Mouse (Mus musculus) MEL (cell line): Measurements from ENCODE around the gene Gabbr2. TPM values are rescaled to one million over a fixed set of nuclear protein-coding genes. Genes with fewer than 3 reads are reported as not detected.

Experiments used
- DNase-seq: peaks from one replicate; pipeline ENCODE4 v3.0.0; 2011; ENCODE audit warnings: low read depth, low spot score
- H3K27ac ChIP-seq: 2 replicates; pipeline ENCODE4 v1.5.1; 2012; ENCODE audit warnings: low read depth, mild to moderate bottlenecking, control low read depth, low read length, moderate library complexity; ENCODE audit not compliant: control insufficient read depth
- H3K27me3 ChIP-seq, 2 experiments: fragments of 150-350 bp in 1 of 2; sonication (generic) in 1 of 2; 2 replicates each; pipeline ENCODE4 v1.6.1; 2012; ENCODE audit warnings: low read length in 2 of 2, mild to moderate bottlenecking in 2 of 2, improper control_type of control experiment in 1 of 2, moderate library complexity in 1 of 2; ENCODE audit not compliant: insufficient read depth in 2 of 2, control insufficient read depth in 1 of 2
- H3K36me3 ChIP-seq, 2 experiments: 2 replicates each; pipeline ENCODE4 v1.6.1; 2012 to 2014; ENCODE audit warnings: low read length in 2 of 2, improper control_type of control experiment in 1 of 2, inconsistent platforms in 1 of 2, mild to moderate bottlenecking in 1 of 2; ENCODE audit not compliant: insufficient read depth in 2 of 2, control insufficient read depth in 1 of 2
- H3K4me1 ChIP-seq, 2 experiments: fragments of 150-350 bp in 1 of 2; sonication (generic) in 1 of 2; 2 replicates each; pipeline ENCODE4 v1.6.1; 2012; ENCODE audit warnings: low read length in 2 of 2, improper control_type of control experiment in 1 of 2, mild to moderate bottlenecking in 1 of 2; ENCODE audit not compliant: insufficient read depth in 2 of 2, control insufficient read depth in 1 of 2
- H3K4me3 ChIP-seq, 2 experiments: fragments of 150-350 bp in 1 of 2; sonication (generic) in 1 of 2; 2 replicates each; pipeline ENCODE4 v1.5.1; 2012; ENCODE audit warnings: low read depth in 2 of 2, low read length in 2 of 2, mild to moderate bottlenecking in 2 of 2, moderate library complexity in 2 of 2, control low read depth in 1 of 2, improper control_type of control experiment in 1 of 2; ENCODE audit not compliant: control insufficient read depth in 1 of 2, insufficient read depth in 1 of 2
- H3K79me2 ChIP-seq: 2 replicates; pipeline ENCODE4 v1.6.1; 2012; ENCODE audit warnings: mild to moderate bottlenecking, low read length, moderate library complexity; ENCODE audit not compliant: control insufficient read depth, poor library complexity, insufficient read depth
- H3K9ac ChIP-seq: 2 replicates; pipeline ENCODE4 v1.6.1; 2012; ENCODE audit warnings: low read depth, mild to moderate bottlenecking, control low read depth, low read length, moderate library complexity; ENCODE audit not compliant: control insufficient read depth, poor library complexity, severe bottlenecking
- H3K9me3 ChIP-seq: fragments of 150-350 bp; sonication (generic); replicated peaks from 2 replicates; pipeline ENCODE4 v1.6.1; 2012; ENCODE audit warnings: mild to moderate bottlenecking, low read length, improper control_type of control experiment, moderate library complexity; ENCODE audit not compliant: insufficient read depth
- CTCF ChIP-seq, 3 experiments: IDR thresholded peaks in 2 of 3; conservative IDR thresholded peaks in 1 of 3; 2 replicates each; pipeline ENCODE4 v1.5.1; 2011 to 2012; ENCODE audit warnings: low read length in 3 of 3, low read depth in 2 of 3, mild to moderate bottlenecking in 2 of 3, improper control_type of control experiment in 1 of 3, inconsistent platforms in 1 of 3, mixed read lengths in 1 of 3, moderate library complexity in 1 of 3; ENCODE audit not compliant: control insufficient read depth in 1 of 3, insufficient read depth in 1 of 3, poor library complexity in 1 of 3, severe bottlenecking in 1 of 3
- GABPA ChIP-seq: IDR thresholded peaks from 2 replicates; pipeline ENCODE4 v1.6.1; 2012; ENCODE audit warnings: low read depth, mild to moderate bottlenecking, inconsistent platforms, low read length, improper control_type of control experiment, moderate library complexity
- GATA1 ChIP-seq: IDR thresholded peaks from 2 replicates; pipeline ENCODE4 v1.6.1; 2011; ENCODE audit warnings: low read depth, low read length, improper control_type of control experiment
- JUND ChIP-seq: IDR thresholded peaks from 2 replicates; pipeline ENCODE4 v1.6.1; 2011; ENCODE audit warnings: low read depth, mild to moderate bottlenecking, improper control_type of control experiment, low read length
- MAX ChIP-seq: IDR thresholded peaks from 2 replicates; pipeline ENCODE4 v1.6.1; 2011; ENCODE audit warnings: low read length, improper control_type of control experiment
- MAZ ChIP-seq: IDR thresholded peaks from 2 replicates; pipeline ENCODE4 v1.6.1; 2012; ENCODE audit warnings: low read depth, mild to moderate bottlenecking, inconsistent platforms, low read length, improper control_type of control experiment
- MEF2A ChIP-seq: IDR thresholded peaks from 2 replicates; pipeline ENCODE4 v1.6.1; 2014; ENCODE audit warnings: low read depth, mild to moderate bottlenecking, inconsistent platforms, low read length, improper control_type of control experiment; ENCODE audit not compliant: poor library complexity, insufficient replicate concordance, severe bottlenecking; ENCODE audit errors: extremely low read depth
- MXI1 ChIP-seq: IDR thresholded peaks from 2 replicates; pipeline ENCODE4 v1.6.1; 2011; ENCODE audit warnings: mild to moderate bottlenecking, low read depth, low read length, improper control_type of control experiment
- MYC ChIP-seq: IDR thresholded peaks from 2 replicates; pipeline ENCODE4 v1.6.1; 2011; ENCODE audit warnings: low read depth, mild to moderate bottlenecking, low read length, improper control_type of control experiment, moderate library complexity
- NELFE ChIP-seq: IDR thresholded peaks from 2 replicates; pipeline ENCODE4 v1.6.1; 2011; ENCODE audit warnings: low read depth, low read length, improper control_type of control experiment
- POLR2A ChIP-seq, 2 experiments: IDR thresholded peaks; 2 replicates each; pipeline ENCODE4 v1.6.1; 2011 to 2012; ENCODE audit warnings: low read length in 2 of 2, mild to moderate bottlenecking in 2 of 2, control low read depth in 1 of 2, improper control_type of control experiment in 1 of 2, low read depth in 1 of 2, moderate library complexity in 1 of 2; ENCODE audit not compliant: control insufficient read depth in 1 of 2, insufficient read depth in 1 of 2, poor library complexity in 1 of 2
- POLR2AphosphoS2 ChIP-seq: IDR thresholded peaks from 2 replicates; pipeline ENCODE4 v1.6.1; 2011; ENCODE audit warnings: low read length, improper control_type of control experiment
- POLR2AphosphoS5 ChIP-seq: IDR thresholded peaks from 2 replicates; pipeline ENCODE4 v1.6.1; 2012; ENCODE audit warnings: low read depth, borderline replicate concordance, mild to moderate bottlenecking, inconsistent platforms, low read length, moderate library complexity, mixed read lengths
- RAD21 ChIP-seq: IDR thresholded peaks from 2 replicates; pipeline ENCODE4 v1.6.1; 2011; ENCODE audit warnings: mild to moderate bottlenecking, low read depth, low read length, improper control_type of control experiment
- SIN3A ChIP-seq: IDR thresholded peaks from 2 replicates; pipeline ENCODE4 v1.6.1; 2012; ENCODE audit warnings: low read length, improper control_type of control experiment, inconsistent platforms
- SMC3 ChIP-seq: IDR thresholded peaks from 2 replicates; pipeline ENCODE4 v1.6.1; 2011; ENCODE audit warnings: low read depth, low read length, improper control_type of control experiment
- TAL1 ChIP-seq: IDR thresholded peaks from 2 replicates; pipeline ENCODE4 v1.6.1; 2012; ENCODE audit warnings: mild to moderate bottlenecking, inconsistent platforms, low read length, moderate library complexity, mixed read lengths
- TCF12 ChIP-seq: IDR thresholded peaks from 2 replicates; pipeline ENCODE4 v1.6.1; 2014; ENCODE audit warnings: low read depth, mild to moderate bottlenecking, inconsistent platforms, low read length, improper control_type of control experiment, moderate library complexity
- USF1 ChIP-seq: IDR thresholded peaks from 2 replicates; pipeline ENCODE4 v1.6.1; 2014; ENCODE audit warnings: low read depth, mild to moderate bottlenecking, inconsistent platforms, low read length, improper control_type of control experiment, moderate library complexity
- USF2 ChIP-seq, 2 experiments: IDR thresholded peaks; 2 replicates each; pipeline ENCODE4 v1.6.1; 2011 to 2012; ENCODE audit warnings: improper control_type of control experiment in 2 of 2, low read length in 2 of 2, borderline replicate concordance in 1 of 2, inconsistent platforms in 1 of 2, low read depth in 1 of 2, mild to moderate bottlenecking in 1 of 2; ENCODE audit not compliant: insufficient read depth in 1 of 2
- ZC3H11A ChIP-seq: IDR thresholded peaks from 2 replicates; pipeline ENCODE4 v1.6.1; 2012; ENCODE audit warnings: low read depth, mild to moderate bottlenecking, inconsistent platforms, low read length, improper control_type of control experiment
- ZMIZ1 ChIP-seq: IDR thresholded peaks from 2 replicates; pipeline ENCODE4 v1.6.1; 2012; ENCODE audit warnings: low read depth, mild to moderate bottlenecking, inconsistent platforms, low read length, improper control_type of control experiment, moderate library complexity
- ZNF384 ChIP-seq: IDR thresholded peaks from 2 replicates; pipeline ENCODE4 v1.6.1; 2012; ENCODE audit warnings: low read depth, mild to moderate bottlenecking, inconsistent platforms, low read length, improper control_type of control experiment
- polyA plus RNA-seq, 2 experiments: library from polyadenylated mRNA; stranded (reverse) in 1 of 2; unstranded in 1 of 2; fragments of >175 nt in 1 of 2; fragments of >200 nt in 1 of 2; gene quantifications; 2 replicates each; pipeline versions ENCODE4 v1.2.1 to v1.2.4; 2012; ENCODE audit warnings: low replicate concordance in 2 of 2, low read depth in 1 of 2; ENCODE audit not compliant: insufficient read length in 2 of 2, insufficient read depth in 1 of 2, missing spikeins in 1 of 2
- total RNA-seq: library from RNA; depleted of rRNA; stranded (reverse); fragments of 300-350 nt; gene quantifications from 2 replicates; pipeline ENCODE4 v1.2.3, GENCODE M21; 2012

Gabbr2 gene
- total and polyA plus RNA-seq, 3 experiments = not detected

DNA sequence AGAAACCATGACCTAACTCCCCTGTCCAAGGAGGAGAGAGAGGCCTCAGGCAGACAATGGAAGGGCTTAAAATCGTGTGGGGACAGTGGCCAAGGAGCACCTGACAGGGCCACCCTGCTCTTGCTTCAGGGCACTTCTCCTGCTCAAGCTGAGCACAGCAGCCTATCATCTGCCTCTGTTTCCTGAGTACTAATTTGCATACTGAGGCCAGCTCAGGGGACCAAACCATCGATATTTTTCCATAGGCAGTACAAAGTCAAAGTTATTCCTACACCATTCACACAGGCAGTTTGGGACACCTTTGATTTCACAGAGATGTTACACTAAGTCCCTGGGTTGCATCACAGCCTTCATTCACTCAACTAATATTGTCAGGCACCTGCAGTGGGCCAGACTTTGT is 249.1 kb downstream of the Gabbr2 start:
- TF ChIP-seq MAZ (no peak), MXI1 (no peak), CTCF (IDR thresholded peaks at IDR 0.05 in 2 of 3, conservative IDR thresholded peaks at IDR 0.05 in 1 of 3; ENCODE audit: control insufficient read depth in 1 of 3, insufficient read depth in 1 of 3, low read depth in 2 of 3, low read length in 3 of 3, poor library complexity in 1 of 3, severe bottlenecking in 1 of 3) (no peak), GABPA (no peak), SMC3 (no peak), MEF2A (no peak), USF2 (IDR thresholded peaks at IDR 0.05; ENCODE audit: borderline replicate concordance in 1 of 2, insufficient read depth in 1 of 2, low read depth in 1 of 2, low read length in 2 of 2) (no peak), ZMIZ1 (no peak)
- Histone ChIP-seq H3K9me3 (no peaks in the 10 kb centered on the region), H3K9ac (no peak overlapping the region), H3K27ac (no peak overlapping the region), H3K4me3 (no peak overlapping the region), H3K79me2 (no peaks in the 10 kb centered on the region), H3K36me3 (no peaks in the 10 kb centered on the region), H3K4me1 (no peaks in the 10 kb centered on the region), H3K27me3 (peaks cover 0 to 4% of the 10 kb centered on the region in 2 experiments; a peak in 2 of 4 replicates)
- DNase-seq = no peak

GRCm38 (mm10) chr4:46736910-46737511 is 254.7 kb downstream of the Gabbr2 start:
- no peaks in the 10 kb centered on the region for H3K79me2 ChIP-seq
- H3K36me3 ChIP-seq = no peaks in the 10 kb centered on the region
- peaks cover 0 to 2% of the 10 kb centered on the region in 2 experiments; a peak in 1 of 4 replicates for H3K27me3 ChIP-seq
- no peak overlapping the region for H3K4me3 ChIP-seq
- no peaks in the 10 kb centered on the region for H3K4me1 ChIP-seq
- H3K9me3 ChIP-seq = no peaks in the 10 kb centered on the region
- DNase-seq = no peak
- no peak for TF ChIP-seq GATA1
- no peak for TF ChIP-seq POLR2AphosphoS2
- TF ChIP-seq MYC = no peak
- TF ChIP-seq CTCF (IDR thresholded peaks at IDR 0.05 in 2 of 3, conservative IDR thresholded peaks at IDR 0.05 in 1 of 3; ENCODE audit: control insufficient read depth in 1 of 3, insufficient read depth in 1 of 3, low read depth in 2 of 3, low read length in 3 of 3, poor library complexity in 1 of 3, severe bottlenecking in 1 of 3) = no peak
- TF ChIP-seq MXI1 = no peak
- TF ChIP-seq RAD21 = no peak
- TF ChIP-seq USF1 = no peak
- TF ChIP-seq SMC3 = no peak
- no peak for TF ChIP-seq TCF12
- TF ChIP-seq JUND = no peak
- no peak for TF ChIP-seq ZNF384
- TF ChIP-seq SIN3A = no peak
- TF ChIP-seq MAX = no peak
- no peak for TF ChIP-seq NELFE
- TF ChIP-seq POLR2AphosphoS5 = no peak
- no peak for TF ChIP-seq GABPA
- no peak for TF ChIP-seq ZMIZ1
- no peak for TF ChIP-seq TAL1
- TF ChIP-seq POLR2A (IDR thresholded peaks at IDR 0.05; ENCODE audit: control insufficient read depth in 1 of 2, insufficient read depth in 1 of 2, low read depth in 1 of 2, low read length in 2 of 2, poor library complexity in 1 of 2) = no peak
- TF ChIP-seq ZC3H11A = no peak
- no peak overlapping the region for H3K27ac ChIP-seq
- H3K9ac ChIP-seq = no peak overlapping the region
